Mouse (Mus musculus) neural tube, embryonic 11.5 days (tissue): ENCODE data around the gene Gcnt3. TPM values are rescaled to one million over a fixed set of nuclear protein-coding genes. Genes with fewer than 3 reads are reported as not detected.

Experiments used
- ATAC-seq: fragments of 200-750 bp; cut with Nextera tagmentation; 2 replicates; pipeline ENCODE4 v1.8.0; 2017; ENCODE audit warnings: moderate number of reproducible peaks, mild to moderate bottlenecking, moderate TSS enrichment, moderate library complexity; ENCODE audit not compliant: insufficient read depth, low FRiP score, low TSS enrichment
- DNase-seq: peaks from one replicate; pipeline ENCODE4 v3.0.0-alpha.2; 2015; ENCODE audit warnings: low spot score
- H3K27ac ChIP-seq: fragments of 300-500 bp; sonication (generic); 2 replicates; pipeline ENCODE4 v1.5.1; 2014; ENCODE audit warnings: low read depth, mild to moderate bottlenecking, low read length
- H3K27me3 ChIP-seq: fragments of 300-500 bp; sonication (generic); 2 replicates; pipeline ENCODE4 v1.6.1; 2014; ENCODE audit warnings: mild to moderate bottlenecking, low read length, mixed read lengths; ENCODE audit not compliant: control insufficient read depth, insufficient read depth
- H3K36me3 ChIP-seq: fragments of 300-500 bp; sonication (generic); 2 replicates; pipeline ENCODE4 v1.6.1; 2014; ENCODE audit warnings: mild to moderate bottlenecking, low read length, moderate library complexity, mixed read lengths; ENCODE audit not compliant: control insufficient read depth, insufficient read depth
- H3K4me1 ChIP-seq: fragments of 300-500 bp; sonication (generic); 2 replicates; pipeline ENCODE4 v1.6.1; 2014; ENCODE audit warnings: low read length, mixed read lengths; ENCODE audit not compliant: control insufficient read depth, insufficient read depth
- H3K4me2 ChIP-seq: fragments of 300-500 bp; sonication (generic); 2 replicates; pipeline ENCODE4 v1.6.1; 2014; ENCODE audit warnings: low read depth, mild to moderate bottlenecking, moderate library complexity
- H3K4me3 ChIP-seq: fragments of 300-500 bp; sonication (generic); 2 replicates; pipeline ENCODE4 v1.5.1; 2014; ENCODE audit warnings: low read depth, low read length
- H3K9ac ChIP-seq: fragments of 300-500 bp; sonication (generic); 2 replicates; pipeline ENCODE4 v1.6.1; 2014; ENCODE audit warnings: mild to moderate bottlenecking, low read length
- H3K9me3 ChIP-seq: fragments of 300-500 bp; sonication (generic); 2 replicates; pipeline ENCODE4 v1.6.1; 2016; ENCODE audit warnings: low read length; ENCODE audit not compliant: control insufficient read depth
- WGBS: fragments of 180-500 bp; shearing (Covaris S2); extraction: QIAGEN DNeasy Blood & Tissue Kit; methylation state at CpG from one replicate; pipeline ENCODE4 v1.1.7; 2014; 5-methylcytosine and 5-hydroxymethylcytosine counted together
- polyA plus RNA-seq: library from polyadenylated mRNA; unstranded; fragments of >200 nt; fragmentation: Nextera tagmentation; extraction: Ambion mirVana; gene quantifications from 2 replicates; pipeline ENCODE4 v1.2.1, GENCODE M21; 2014

Gene Gcnt3
- polyA plus RNA-seq, 1 experiment from 2014 or later, result not detected

DNA sequence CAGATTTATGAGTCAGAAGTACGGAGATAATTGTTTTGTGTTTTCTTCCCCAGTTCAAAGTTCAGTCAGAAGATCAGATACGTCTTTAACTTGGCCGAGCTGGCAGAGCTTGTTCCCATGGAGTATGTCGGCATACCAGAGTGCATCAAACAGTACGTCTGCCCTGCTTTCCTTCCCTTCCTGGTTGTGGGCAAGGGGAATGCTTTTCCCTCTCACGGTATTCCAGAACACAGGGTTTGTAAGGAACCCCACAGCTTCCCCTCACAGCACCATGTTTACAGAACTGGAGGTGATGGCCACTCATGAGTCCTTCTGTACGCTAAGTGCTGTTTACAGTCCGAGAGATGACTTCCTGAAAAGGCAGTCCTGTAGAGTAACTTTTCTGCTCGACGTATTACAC is 34.4 kb downstream of the Gcnt3 start:
- ATAC-seq, result no peak
- H3K27me3 ChIP-seq, result no peaks in the 10 kb centered on the region
- peaks cover 23% of the 10 kb centered on the region for H3K36me3 ChIP-seq
- H3K4me1 ChIP-seq, result no peaks in the 10 kb centered on the region
- no peak for DNase-seq
- H3K9ac ChIP-seq, result no peak overlapping the region
- H3K4me3 ChIP-seq, result no peak overlapping the region
- H3K4me2 ChIP-seq, result no peak overlapping the region
- no peaks in the 10 kb centered on the region for H3K9me3 ChIP-seq
- WGBS, result 91% methylated on average over 10 of the region's 10 CpGs
- no peak overlapping the region for H3K27ac ChIP-seq

DNA sequence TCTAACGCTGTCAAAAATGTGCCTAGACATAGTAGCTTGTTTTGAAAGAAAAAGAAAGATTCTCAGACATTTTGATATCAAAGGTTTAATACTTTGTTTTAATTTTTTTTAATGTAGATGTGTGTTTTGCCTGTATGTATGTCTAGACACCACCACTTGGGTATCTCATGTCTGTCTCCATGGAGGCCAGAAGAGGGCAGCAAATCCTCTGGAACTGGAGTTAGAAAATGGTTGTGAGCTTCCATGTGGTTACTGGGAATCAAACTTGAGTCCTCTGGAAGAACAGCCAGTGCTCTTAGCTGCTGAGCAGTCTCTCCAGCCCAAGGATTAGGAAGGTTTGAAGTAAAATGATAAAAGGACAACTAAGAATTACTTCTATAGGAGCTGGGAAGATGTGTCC is 38.6 kb downstream of the Gcnt3 start:
- no peaks in the 10 kb centered on the region for H3K4me1 ChIP-seq
- no peaks in the 10 kb centered on the region for H3K27me3 ChIP-seq
- DNase-seq (no peak), ATAC-seq (no peak)
- no peak overlapping the region for H3K9ac ChIP-seq
- no peak overlapping the region for H3K27ac ChIP-seq
- 84% methylated on average over 1 of the region's 1 CpGs for WGBS
- no peak overlapping the region for H3K4me3 ChIP-seq
- H3K9me3 ChIP-seq, result no peaks in the 10 kb centered on the region
- H3K36me3 ChIP-seq, result peaks cover 29% of the 10 kb centered on the region
- H3K4me2 ChIP-seq, result no peak overlapping the region

DNA sequence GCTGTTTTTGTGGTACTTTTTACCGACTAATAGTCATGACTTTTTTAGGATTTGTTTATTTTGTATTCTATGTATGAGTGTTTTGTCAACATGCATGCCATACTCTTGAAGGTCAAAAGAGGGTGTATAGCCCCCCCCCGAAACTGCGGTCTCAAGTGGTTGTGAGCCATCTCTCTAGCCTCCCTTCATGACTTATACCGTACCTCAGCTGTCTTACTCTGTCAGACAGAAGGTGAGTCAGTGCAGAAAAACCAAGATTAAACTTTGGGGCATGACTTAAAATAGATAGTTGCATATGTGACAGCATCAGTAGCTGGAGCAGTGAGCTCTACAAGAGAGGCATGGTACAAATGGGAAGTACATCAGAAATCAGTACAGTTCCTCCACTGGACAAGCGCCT is 43.3 kb downstream of the Gcnt3 start:
- no peak overlapping the region for H3K27ac ChIP-seq
- peaks cover 9% of the 10 kb centered on the region; the same call in 1 of the 2 replicates for H3K4me1 ChIP-seq

DNA sequence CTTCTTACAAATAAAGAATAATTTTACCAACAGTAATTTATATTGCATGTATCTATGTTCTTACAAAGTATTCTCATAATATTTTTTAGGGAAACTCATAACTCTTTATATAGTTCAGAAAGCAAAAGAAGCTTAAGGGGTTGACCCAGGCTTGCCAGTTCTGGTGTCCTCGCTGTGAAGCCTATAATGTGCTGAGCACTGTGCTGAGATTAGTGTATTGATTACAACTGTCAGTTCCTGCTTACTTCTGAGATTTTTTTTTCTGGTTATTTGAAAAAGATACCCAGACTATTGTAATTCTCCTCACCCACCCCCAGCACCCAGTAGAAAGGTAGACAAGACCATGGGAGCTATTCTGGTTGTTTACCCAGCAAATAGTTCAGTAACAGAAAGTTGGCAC is 44.4 kb downstream of the Gcnt3 start:
- Histone ChIP-seq H3K4me2 (no peak overlapping the region), H3K9me3 (no peaks in the 10 kb centered on the region), H3K9ac (no peak overlapping the region), H3K27ac (no peak overlapping the region), H3K4me1 (peaks cover 9% of the 10 kb centered on the region; the same call in 1 of the 2 replicates), H3K36me3 (peaks cover 9% of the 10 kb centered on the region), H3K4me3 (no peak overlapping the region), H3K27me3 (no peaks in the 10 kb centered on the region)
- 93% methylated on average over 1 of the region's 1 CpGs for WGBS
- DNase-seq, result no peak
- no peak for ATAC-seq

More for the DNA sequence above, 43.3 kb downstream of the Gcnt3 start:
- Histone ChIP-seq H3K4me2 (no peak overlapping the region), H3K4me3 (no peak overlapping the region), H3K9me3 (no peaks in the 10 kb centered on the region), H3K27me3 (no peaks in the 10 kb centered on the region), H3K9ac (no peak overlapping the region), H3K36me3 (peaks cover 14% of the 10 kb centered on the region)
- no peak for DNase-seq
- WGBS, result 96% methylated on average over 5 of the region's 5 CpGs
- no peak for ATAC-seq

DNA sequence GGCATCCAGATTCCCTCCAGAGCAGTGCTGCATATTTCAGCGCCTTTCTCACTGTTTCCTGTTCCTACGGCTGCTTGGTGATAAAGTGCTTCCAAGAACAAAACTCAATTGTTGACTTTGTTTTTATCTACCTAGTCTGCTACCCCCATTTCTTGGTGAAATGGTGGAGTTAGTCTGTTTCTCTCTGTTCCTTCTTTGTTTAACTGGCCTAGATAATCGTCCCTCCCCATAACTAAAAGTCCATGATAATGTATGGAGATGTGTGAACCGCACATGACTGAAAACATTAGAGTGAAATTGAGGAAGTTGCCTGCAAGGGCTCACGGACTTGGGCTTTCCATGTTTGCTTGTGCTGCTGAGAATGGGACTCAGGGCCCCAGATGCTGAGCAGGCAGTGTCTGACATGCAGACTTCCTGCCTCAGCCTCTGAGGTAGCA is 45.0 kb downstream of the Gcnt3 start:
- 80% methylated on average over 5 of the region's 5 CpGs for WGBS
- Histone ChIP-seq H3K27me3 (no peaks in the 10 kb centered on the region), H3K4me2 (no peak overlapping the region), H3K27ac (no peak overlapping the region), H3K4me3 (no peak overlapping the region), H3K4me1 (peaks cover 9% of the 10 kb centered on the region; the same call in 1 of the 2 replicates), H3K9me3 (no peaks in the 10 kb centered on the region), H3K9ac (no peak overlapping the region), H3K36me3 (peaks cover 7% of the 10 kb centered on the region)
- DNase-seq, result no peak
- ATAC-seq, result no peak

DNA sequence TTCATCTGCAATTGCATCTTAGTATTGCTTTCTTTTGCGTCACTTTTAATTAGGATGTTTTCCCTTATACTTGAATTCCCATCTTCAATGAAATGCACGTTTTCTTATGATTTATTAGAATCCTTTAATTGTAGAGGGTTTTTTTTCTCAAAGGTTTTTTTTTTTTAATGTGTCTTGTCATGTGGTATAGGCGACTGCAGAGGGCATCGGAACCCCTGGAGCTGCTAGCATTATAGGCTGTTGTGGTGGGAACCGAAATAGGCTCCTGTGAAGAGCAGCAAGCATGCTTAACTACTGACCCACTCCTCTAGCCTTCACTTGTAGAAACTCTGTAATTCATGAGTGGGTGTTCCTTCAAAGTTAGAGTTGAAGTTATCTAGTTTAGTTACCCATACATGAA is 47.5 kb downstream of the Gcnt3 start:
- no peaks in the 10 kb centered on the region for H3K9me3 ChIP-seq
- H3K27me3 ChIP-seq, result no peaks in the 10 kb centered on the region
- peaks cover 9% of the 10 kb centered on the region; the same call in 1 of the 2 replicates for H3K4me1 ChIP-seq
- H3K4me3 ChIP-seq, result peak overlapping the region; percentile 99
- peak overlapping the region; percentile 61 for H3K4me2 ChIP-seq
- WGBS, result 23% methylated on average over 5 of the region's 5 CpGs
- ATAC-seq (no peak), DNase-seq (no peak)
- H3K9ac ChIP-seq, result peak overlapping the region; percentile 99
- H3K36me3 ChIP-seq, result no peaks in the 10 kb centered on the region; the same call in 1 of the 2 replicates
- H3K27ac ChIP-seq, result peak overlapping the region; percentile 98; the same call in 1 of the 2 replicates

DNA sequence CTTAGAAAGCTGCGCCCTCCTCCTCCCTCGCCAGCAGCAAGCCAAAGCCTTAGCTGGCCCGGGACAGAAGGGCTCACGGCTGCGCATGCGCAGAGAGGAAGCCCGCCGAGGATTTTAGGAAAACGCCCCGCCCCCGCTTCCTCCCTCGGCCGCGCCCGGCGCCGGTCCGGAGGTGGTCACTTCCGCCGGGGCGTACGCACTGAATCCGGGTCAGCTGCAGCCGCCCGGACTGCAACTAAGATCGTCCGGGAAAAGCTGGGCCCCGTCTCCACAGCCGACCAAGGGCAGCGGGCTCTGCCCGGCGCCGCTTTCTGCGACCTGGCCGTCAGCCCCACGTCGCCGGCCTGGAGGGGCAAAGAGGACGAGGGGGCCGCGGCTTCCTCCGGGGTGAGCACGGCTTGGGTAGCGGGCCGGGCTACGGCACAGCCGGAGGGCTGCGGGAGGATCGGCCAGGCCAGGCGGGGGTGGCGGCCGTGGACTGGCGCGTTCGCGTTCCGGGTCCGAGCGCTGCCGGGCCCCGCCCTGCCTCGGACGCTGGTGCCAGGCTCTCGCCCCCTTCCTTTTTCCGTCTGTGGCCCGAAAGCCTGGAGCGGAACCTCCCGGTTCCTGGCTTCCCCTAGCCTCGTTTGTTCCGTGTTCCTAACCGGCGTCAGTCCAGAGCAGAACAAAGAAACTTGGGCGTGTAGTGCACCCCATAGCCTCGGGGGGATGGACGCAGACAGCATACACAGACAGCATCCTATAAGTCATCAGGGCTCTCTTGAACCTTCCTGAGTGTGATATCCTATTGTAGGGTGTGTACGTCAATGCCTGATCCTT is 48.4 kb downstream of the Gcnt3 start, which contains the start of gene Bnip2:
Gene Bnip2, plus strand, starts transcription at position 164 of the 819 bp plus-strand sequence.
- peak; percentile 88 for ATAC-seq
- H3K4me1 ChIP-seq, result peaks cover 9% of the 10 kb centered on the region; the same call in 1 of the 2 replicates
- H3K36me3 ChIP-seq, result no peaks in the 10 kb centered on the region; the same call in 1 of the 2 replicates

DNA sequence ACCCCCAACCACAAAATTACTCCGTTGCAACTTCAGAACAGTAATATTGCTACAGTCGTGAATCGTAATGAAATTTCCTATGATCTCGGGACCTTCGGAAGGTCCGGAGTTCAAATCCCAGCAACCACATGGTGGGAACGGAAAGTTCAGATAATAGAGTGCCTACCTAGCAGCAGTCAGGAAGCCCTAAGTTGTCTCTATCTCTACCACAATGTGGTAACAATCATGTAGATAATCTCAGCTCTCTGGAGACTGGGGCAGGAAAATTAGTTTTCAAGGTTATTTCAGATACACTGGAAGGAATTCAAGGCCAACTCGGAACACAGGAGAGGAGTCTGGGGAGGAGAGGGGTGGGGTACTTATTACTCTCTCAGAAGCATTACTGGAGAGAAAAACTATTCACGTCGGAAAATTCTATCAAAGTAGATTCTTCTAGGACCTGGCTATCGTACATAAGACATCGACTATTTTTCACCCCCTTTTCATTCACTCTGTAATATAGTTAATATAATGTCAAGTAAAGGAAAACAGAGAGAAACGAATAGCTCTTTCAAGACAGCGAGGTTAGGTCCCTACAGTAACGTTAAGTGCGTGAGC is 49.1 kb downstream of the Gcnt3 start:
- Histone ChIP-seq H3K4me3 (peak overlapping the region; percentile 99), H3K4me1 (peaks cover 9% of the 10 kb centered on the region; the same call in 1 of the 2 replicates), H3K9me3 (no peaks in the 10 kb centered on the region), H3K4me2 (peak overlapping the region; percentile 61), H3K36me3 (no peaks in the 10 kb centered on the region), H3K27me3 (no peaks in the 10 kb centered on the region), H3K9ac (peak overlapping the region; percentile 99), H3K27ac (peak overlapping the region; percentile 98; the same call in 1 of the 2 replicates)
- ATAC-seq (no peak), DNase-seq (no peak)
- 41% methylated on average over 16 of the region's 16 CpGs for WGBS

More for the DNA sequence above, 48.4 kb downstream of the Gcnt3 start, which contains the start of gene Bnip2:
- WGBS, result under 1% methylated on average over 72 of the region's 76 CpGs
- peak within 1 kb of the TSS; percentile 98 for H3K27ac ChIP-seq
- peak within 1 kb of the TSS; percentile 99 for H3K9ac ChIP-seq
- H3K4me3 ChIP-seq, result peak within 1 kb of the TSS; percentile 99
- H3K9me3 ChIP-seq, result no peaks in the 10 kb centered on the region
- peak within 1 kb of the TSS; percentile 61 for H3K4me2 ChIP-seq
- DNase-seq, result peak; percentile 97
- no peaks in the 10 kb centered on the region for H3K27me3 ChIP-seq
